Mouse (Mus musculus) heart, postnatal 10 days (tissue): Measurements from ENCODE around the gene Sox6. TPM values are rescaled to one million over a fixed set of nuclear protein-coding genes. Genes with fewer than 3 reads are reported as not detected.

Experiments used
- DNase-seq, 2 experiments: peaks; one replicate each; pipeline ENCODE4 v3.0.0; 2021
- intact Hi-C: fragments of 180-260 bp; cut with DNase I; formaldehyde crosslinking; loops from one replicate; pipeline ENCODE4 v1.15.1; 2025
- total RNA-seq, 2 experiments: library from RNA; stranded (reverse); gene quantifications; 2 replicates each; pipeline ENCODE4 v1.2.3; 2021

Sox6 gene
- total RNA-seq, 2 experiments from 2014 or later = 22.9 to 30.3 TPM

GRCm38 (mm10) chr7:115513681-115514080 lies 524.9 kb downstream of the Sox6 start:
- no peak for DNase-seq
- intact Hi-C loops = no loop called here

GRCm38 (mm10) chr7:115511777-115512176 lies 526.8 kb downstream of the Sox6 start:
- intact Hi-C loops = no loop called here
- no peak for DNase-seq

- intact Hi-C loops = no loop called here
- DNase-seq = peak; percentile 27 to 37
Observed at GRCm38 (mm10) chr7:115511091-115511490, 527.5 kb downstream of the Sox6 start.

GRCm38 (mm10) chr7:115510045-115510444 lies 528.6 kb downstream of the Sox6 start:
- DNase-seq = peak; percentile 19 to 24
- intact Hi-C loops = no loop called here

- DNase-seq = no peak
- intact Hi-C loops = no loop called here
Observed at GRCm38 (mm10) chr7:115506385-115506784, 532.2 kb downstream of the Sox6 start.

GRCm38 (mm10) chr7:115501497-115501896 lies 537.1 kb downstream of the Sox6 start:
- no peak for DNase-seq
- intact Hi-C loops = no loop called here

GRCm38 (mm10) chr7:115500825-115501224 lies 537.8 kb downstream of the Sox6 start:
- intact Hi-C loops = no loop called here
- no peak for DNase-seq

- DNase-seq = peak in 1 of 2 experiments; percentile 10
- intact Hi-C loops = no loop called here
Observed at GRCm38 (mm10) chr7:115500170-115500569, 538.4 kb downstream of the Sox6 start.

GRCm38 (mm10) chr7:115491721-115492120 lies 546.9 kb downstream of the Sox6 start:
- DNase-seq = no peak
- intact Hi-C loops = no loop called here

GRCm38 (mm10) chr7:115489608-115490007 lies 549.0 kb downstream of the Sox6 start:
- DNase-seq = no peak
- intact Hi-C loops = no loop called here

- DNase-seq = no peak
- intact Hi-C loops = no loop called here
Observed at GRCm38 (mm10) chr7:115486431-115486830, 552.2 kb downstream of the Sox6 start.

GRCm38 (mm10) chr7:115485664-115486409 lies 552.8 kb downstream of the Sox6 start:
- intact Hi-C loops = no loop called here
- DNase-seq = no peak

GRCm38 (mm10) chr7:115477763-115478162 lies 560.8 kb downstream of the Sox6 start:
- intact Hi-C loops = no loop called here
- no peak for DNase-seq

- peak; percentile 47 to 50 for DNase-seq
- intact Hi-C loops = no loop called here
Observed at GRCm38 (mm10) chr7:115476881-115477665, 561.5 kb downstream of the Sox6 start.

GRCm38 (mm10) chr7:115475176-115475575 lies 563.4 kb downstream of the Sox6 start:
- no peak for DNase-seq
- intact Hi-C loops = no loop called here

- intact Hi-C loops = loop anchor here (5.0 kb wide), 1 partner anchor 558 kb away; no protein-coding TSS in a partner anchor
- no peak for DNase-seq
Observed at GRCm38 (mm10) chr7:115474115-115474514, 564.5 kb downstream of the Sox6 start.

- DNase-seq = peak; percentile 57 to 80
- intact Hi-C loops = loop anchor here (5.0 kb wide), 1 partner anchor 559 kb away; no protein-coding TSS in a partner anchor
Observed at GRCm38 (mm10) chr7:115472850-115473249, 565.7 kb downstream of the Sox6 start.

- DNase-seq = no peak
- intact Hi-C loops = loop anchor here (5.0 kb wide), 1 partner anchor 561 kb away; no protein-coding TSS in a partner anchor
Observed at GRCm38 (mm10) chr7:115471521-115471920, 567.1 kb downstream of the Sox6 start.

GRCm38 (mm10) chr7:115466811-115467210 lies 571.8 kb downstream of the Sox6 start:
- intact Hi-C loops = no loop called here

GRCm38 (mm10) chr7:115463367-115463766 lies 575.2 kb downstream of the Sox6 start:
- intact Hi-C loops = no loop called here
- DNase-seq = no peak

More at GRCm38 (mm10) chr7:115466811-115467210, 571.8 kb downstream of the Sox6 start:
- DNase-seq = peak; percentile 66 to 77

GRCm38 (mm10) chr7:115462276-115462675 lies 576.3 kb downstream of the Sox6 start:
- intact Hi-C loops = no loop called here
- no peak for DNase-seq

GRCm38 (mm10) chr7:115454988-115455387 lies 583.6 kb downstream of the Sox6 start:
- intact Hi-C loops = no loop called here
- DNase-seq = no peak
